Mouse (Mus musculus) lung, embryonic 14.5 days (tissue): ENCODE data around the gene Tgfb3. TPM values are rescaled to one million over a fixed set of nuclear protein-coding genes. Genes with fewer than 3 reads are reported as not detected.

Source experiments
- ATAC-seq: fragments of 200-750 bp; cut with Nextera tagmentation; 2 replicates; pipeline ENCODE4 v1.8.0; 2017; ENCODE audit warnings: mild to moderate bottlenecking, moderate TSS enrichment, moderate library complexity; ENCODE audit not compliant: insufficient read depth
- DNase-seq: peaks from one replicate; pipeline ENCODE4 v3.0.0-alpha.2; 2015
- H3K27ac ChIP-seq: fragments of 300-500 bp; sonication (generic); 2 replicates; pipeline ENCODE4 v1.5.1; 2014; ENCODE audit warnings: low read depth, mild to moderate bottlenecking, moderate library complexity
- H3K27me3 ChIP-seq: fragments of 300-500 bp; sonication (generic); 2 replicates; pipeline ENCODE4 v1.6.1; 2014; ENCODE audit warnings: low read length, control low read depth; ENCODE audit not compliant: insufficient read depth
- H3K36me3 ChIP-seq: fragments of 300-500 bp; sonication (generic); 2 replicates; pipeline ENCODE4 v1.6.1; 2014; ENCODE audit warnings: control low read depth; ENCODE audit not compliant: insufficient read depth
- H3K4me1 ChIP-seq: fragments of 300-500 bp; sonication (generic); 2 replicates; pipeline ENCODE4 v1.6.1; 2014; ENCODE audit warnings: antibody characterized with exemption, control low read depth; ENCODE audit not compliant: insufficient read depth
- H3K4me2 ChIP-seq: fragments of 300-500 bp; sonication (generic); 2 replicates; pipeline ENCODE4 v1.6.1; 2014; ENCODE audit warnings: mild to moderate bottlenecking
- H3K4me3 ChIP-seq: fragments of 300-500 bp; sonication (generic); 2 replicates; pipeline ENCODE4 v1.5.1; 2014; ENCODE audit warnings: low read depth, low read length
- H3K9ac ChIP-seq: fragments of 300-500 bp; sonication (generic); 2 replicates; pipeline ENCODE4 v1.6.1; 2014
- H3K9me3 ChIP-seq: fragments of 300-500 bp; sonication (generic); 2 replicates; pipeline ENCODE4 v1.6.1; 2016; ENCODE audit warnings: low read depth, low read length, control low read depth
- CTCF ChIP-seq: IDR thresholded peaks from 2 replicates; pipeline ENCODE4 v1.5.1; 2016; ENCODE audit warnings: antibody characterized with exemption, low read depth
- WGBS: fragments of 180-500 bp; shearing (Covaris S2); extraction: QIAGEN DNeasy Blood & Tissue Kit; methylation state at CpG from one replicate; pipeline ENCODE4 v1.1.7; 2014; 5-methylcytosine and 5-hydroxymethylcytosine counted together
- polyA plus RNA-seq: library from polyadenylated mRNA; unstranded; fragments of >200 nt; fragmentation: Nextera tagmentation; extraction: Ambion mirVana; gene quantifications from 2 replicates; pipeline ENCODE4 v1.2.1, GENCODE M21; 2014

The Tgfb3 gene
- 46.1 and 50.5 TPM in 2 replicates for polyA plus RNA-seq

DNA sequence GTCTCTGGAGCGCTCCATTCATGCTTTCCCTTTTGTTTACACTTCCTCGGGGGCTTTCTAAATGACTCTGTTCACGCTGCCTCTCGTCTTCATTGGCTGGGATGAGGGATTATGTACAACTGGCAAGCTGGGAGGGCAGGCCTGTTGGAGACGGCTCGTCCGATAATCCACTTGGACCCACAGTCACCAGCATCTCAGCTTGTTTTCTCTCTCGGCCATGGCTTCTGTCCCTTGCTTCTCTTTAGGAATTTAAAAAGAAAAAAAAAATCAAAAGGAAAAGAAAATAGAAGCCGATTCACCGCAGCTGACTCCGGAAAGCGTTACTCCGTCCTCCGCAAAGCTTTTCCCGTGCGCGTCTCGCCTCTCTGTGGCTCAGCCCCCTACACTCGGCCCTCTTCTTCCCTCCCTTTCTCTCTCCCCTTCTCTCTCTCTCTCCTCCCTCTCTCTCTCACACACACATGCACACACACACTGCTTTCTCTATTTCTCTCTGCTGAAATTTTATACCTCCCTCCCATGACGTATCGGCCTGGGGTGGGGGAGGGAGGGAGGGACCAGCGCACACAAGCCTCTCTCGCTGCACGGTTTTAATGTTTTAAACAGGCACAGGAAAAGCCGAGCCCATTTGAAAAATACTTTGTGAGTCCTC, at the start of gene Tgfb3:
Gene Tgfb3, minus strand, starts transcription at position 489 of the 649 bp plus-strand sequence.
- ATAC-seq: peak; percentile 80
- H3K27me3 ChIP-seq: no peaks in the 10 kb centered on the region
- peak within 1 kb of the TSS; percentile 98 for H3K27ac ChIP-seq
- no peak for TF ChIP-seq CTCF
- 0 out of 2 replicates have a peak, but pooled peaks cover 6% of the 10 kb centered on the region for H3K4me1 ChIP-seq
- H3K9me3 ChIP-seq: no peaks in the 10 kb centered on the region
- H3K4me3 ChIP-seq: peak within 1 kb of the TSS; percentile 55
- H3K36me3 ChIP-seq: no peaks in the 10 kb centered on the region
- H3K9ac ChIP-seq: peak within 1 kb of the TSS; percentile 80
- peak; percentile 85 for DNase-seq
- H3K4me2 ChIP-seq: peak within 1 kb of the TSS; percentile 86
- WGBS: under 1% methylated on average over 25 of the region's 25 CpGs

DNA sequence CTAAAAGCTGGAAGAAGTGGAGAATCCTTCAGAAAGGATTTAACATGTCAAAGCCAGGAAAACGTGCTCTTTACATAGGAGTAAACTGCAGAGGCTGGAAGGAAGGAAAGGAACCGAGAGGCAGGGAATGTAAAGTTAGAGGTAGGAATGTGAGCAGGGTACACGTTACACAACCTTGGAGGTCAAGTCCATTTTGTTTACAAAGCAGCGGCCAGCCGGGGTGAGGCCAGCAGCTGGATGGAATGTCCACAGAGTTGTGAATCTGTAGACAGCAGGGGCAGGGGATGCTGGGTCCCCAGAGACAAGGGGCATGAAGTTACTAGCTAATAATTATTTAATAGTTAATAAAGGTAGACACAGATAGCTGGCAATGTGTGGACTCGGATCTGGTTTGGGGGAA, 49.3 kb upstream of the Tgfb3 start:
- Histone ChIP-seq H3K9ac (peak overlapping the region; percentile 20; the same call in 1 of the 2 replicates), H3K4me1 (no peaks in the 10 kb centered on the region), H3K4me2 (no peak overlapping the region), H3K27me3 (no peaks in the 10 kb centered on the region), H3K36me3 (no peaks in the 10 kb centered on the region), H3K4me3 (no peak overlapping the region), H3K9me3 (no peaks in the 10 kb centered on the region), H3K27ac (no peak overlapping the region)
- no peak for TF ChIP-seq CTCF
- ATAC-seq (no peak), DNase-seq (no peak)
- 25% methylated on average over 6 of the region's 6 CpGs for WGBS

DNA sequence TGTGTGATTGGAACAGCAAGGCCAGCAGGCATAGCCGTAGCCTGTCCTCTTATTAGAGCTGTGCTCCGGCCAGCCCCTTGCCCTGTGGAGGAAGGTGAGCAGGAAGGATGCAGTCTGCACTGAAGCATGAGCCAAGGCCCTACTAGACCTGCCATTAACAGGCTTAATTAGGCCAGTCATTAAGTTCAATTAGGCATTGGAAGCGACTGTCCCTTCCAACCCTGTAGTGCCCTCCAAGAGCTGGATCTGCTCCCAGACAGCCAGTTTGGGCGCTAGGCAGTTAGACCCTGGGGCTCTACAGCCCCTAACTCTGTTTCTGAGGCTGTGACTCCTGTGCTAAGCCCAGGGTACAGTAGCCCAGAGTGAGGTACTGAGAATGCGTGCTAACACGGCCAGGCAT, 45.2 kb upstream of the Tgfb3 start:
- 77% methylated on average over 6 of the region's 6 CpGs for WGBS

DNA sequence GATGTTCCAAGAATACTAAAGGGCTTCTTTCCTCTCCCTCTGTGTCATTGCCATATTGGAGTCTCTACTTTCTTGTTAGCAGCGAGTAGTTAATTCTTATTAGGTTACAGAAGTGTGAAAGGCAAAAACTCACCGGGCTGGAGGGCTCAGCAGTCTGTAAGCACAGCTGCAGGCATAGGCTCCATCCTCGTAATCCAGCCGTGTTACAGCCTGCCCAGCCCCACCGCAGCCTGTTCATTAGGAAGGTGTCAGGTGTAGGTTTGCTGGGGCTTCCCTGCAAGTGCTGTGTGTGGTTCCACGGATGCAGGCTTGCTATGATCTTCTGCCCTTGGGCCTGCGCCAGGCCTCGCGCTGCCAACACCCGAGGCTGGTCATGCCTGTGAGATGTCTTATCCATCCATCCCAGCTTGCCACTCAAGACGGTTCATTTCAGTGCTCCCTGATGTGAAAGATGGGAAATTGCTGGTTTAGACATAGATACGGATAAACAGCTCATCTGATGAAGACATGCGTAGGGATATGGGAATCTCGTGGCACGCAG, 37.5 kb upstream of the Tgfb3 start:
- no peaks in the 10 kb centered on the region for H3K4me1 ChIP-seq
- H3K4me3 ChIP-seq: no peak overlapping the region
- no peak for TF ChIP-seq CTCF
- peaks cover 10% of the 10 kb centered on the region; the same call in 1 of the 2 replicates for H3K36me3 ChIP-seq
- 71% methylated on average over 15 of the region's 15 CpGs for WGBS
- no peak overlapping the region for H3K27ac ChIP-seq
- no peak for DNase-seq
- no peak overlapping the region for H3K4me2 ChIP-seq
- H3K27me3 ChIP-seq: no peaks in the 10 kb centered on the region
- ATAC-seq: no peak
- H3K9me3 ChIP-seq: no peaks in the 10 kb centered on the region
- no peak overlapping the region for H3K9ac ChIP-seq

More for the DNA sequence above, 45.2 kb upstream of the Tgfb3 start:
- Histone ChIP-seq H3K27ac (no peak overlapping the region), H3K4me1 (no peaks in the 10 kb centered on the region), H3K9me3 (no peaks in the 10 kb centered on the region), H3K36me3 (no peaks in the 10 kb centered on the region), H3K4me3 (no peak overlapping the region), H3K4me2 (no peak overlapping the region), H3K27me3 (no peaks in the 10 kb centered on the region), H3K9ac (no peak overlapping the region)
- DNase-seq (no peak), ATAC-seq (no peak; the same call in 1 of the 2 replicates)
- TF ChIP-seq CTCF: no peak

GRCm38 (mm10) chr12:86110637-86111036, 31.8 kb upstream of the Tgfb3 start:
- DNase-seq: peak; percentile 62
- TF ChIP-seq CTCF: peak; percentile 64

DNA sequence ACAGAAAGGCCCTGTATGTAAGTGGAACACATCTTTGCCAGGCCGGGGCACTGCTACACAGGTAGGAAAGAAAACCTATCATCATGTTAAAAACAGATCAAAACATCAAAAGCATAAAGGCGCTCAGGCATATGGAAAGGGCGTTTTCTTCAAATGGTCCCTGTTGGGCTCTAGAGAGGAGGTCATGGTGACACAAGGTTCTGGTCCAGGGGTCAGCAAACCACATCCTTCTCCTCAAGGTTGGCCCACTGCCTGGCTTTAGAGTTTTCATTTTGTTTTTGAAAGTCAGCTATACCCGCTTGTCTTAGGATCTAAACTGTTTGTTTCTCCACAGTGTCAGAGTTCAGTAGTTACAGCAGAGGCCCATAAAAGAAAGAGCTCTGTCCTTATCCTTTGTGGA, 30.7 kb upstream of the Tgfb3 start:
- DNase-seq (no peak), ATAC-seq (no peak)
- 81% methylated on average over 4 of the region's 4 CpGs for WGBS
- no peak for TF ChIP-seq CTCF
- Histone ChIP-seq H3K9ac (no peak overlapping the region), H3K4me1 (peaks cover 5% of the 10 kb centered on the region; the same call in 1 of the 2 replicates), H3K36me3 (peaks cover 7% of the 10 kb centered on the region; the same call in 1 of the 2 replicates), H3K4me2 (no peak overlapping the region), H3K27me3 (no peaks in the 10 kb centered on the region), H3K27ac (no peak overlapping the region), H3K4me3 (no peak overlapping the region), H3K9me3 (no peaks in the 10 kb centered on the region)

More at GRCm38 (mm10) chr12:86110637-86111036, 31.8 kb upstream of the Tgfb3 start:
- Histone ChIP-seq H3K9me3 (no peaks in the 10 kb centered on the region), H3K36me3 (peaks cover 10% of the 10 kb centered on the region; the same call in 1 of the 2 replicates), H3K4me3 (no peak overlapping the region), H3K9ac (no peak overlapping the region), H3K27ac (no peak overlapping the region), H3K4me2 (no peak overlapping the region), H3K27me3 (no peaks in the 10 kb centered on the region), H3K4me1 (no peaks in the 10 kb centered on the region)
- 94% methylated on average over 2 of the region's 2 CpGs for whole genome bisulfite sequencing
- no peak for ATAC-seq

GRCm38 (mm10) chr12:86107645-86108044, 28.8 kb upstream of the Tgfb3 start:
- H3K9me3 ChIP-seq: no peaks in the 10 kb centered on the region
- DNase-seq (no peak), ATAC-seq (no peak)
- 67% methylated on average over 7 of the region's 7 CpGs for WGBS
- no peak overlapping the region for H3K4me3 ChIP-seq
- H3K27me3 ChIP-seq: no peaks in the 10 kb centered on the region
- TF ChIP-seq CTCF: no peak
- H3K4me1 ChIP-seq: peaks cover 17% of the 10 kb centered on the region
- H3K9ac ChIP-seq: no peak overlapping the region
- H3K4me2 ChIP-seq: no peak overlapping the region
- H3K27ac ChIP-seq: no peak overlapping the region
- peaks cover 6% of the 10 kb centered on the region; the same call in 1 of the 2 replicates for H3K36me3 ChIP-seq
